In genomic region chr7:99544272-99544671, GRCm38 (mm10) we compare ENCODE assay signal across 11 mouse cellular contexts. TPM values are rescaled to one million over a fixed set of nuclear protein-coding genes. Genes with fewer than 3 reads are reported as not detected.
DNase-seq lines count a peak whose midpoint lies in the region; ATAC-seq lines count a peak whose summit lies in the region.
"Had no signal": no experiment of that assay in that cellular context is flagged by ENCODE, and none has a peak within 500 bp of the region (broad histone marks: within the 10 kb centered on the region; RNA-seq: fewer than 3 reads in every experiment).

No protein-coding gene starts in this region.

- H3K4me1 ChIP-seq in forebrain, embryonic 10.5 days, result peaks cover 52% of the 10 kb centered on the region
- peaks cover 27% of the 10 kb centered on the region for H3K4me1 ChIP-seq in forebrain, embryonic 13.5 days
- peaks cover 88% of the 10 kb centered on the region for H3K4me1 ChIP-seq in liver, embryonic 12.5 days

- H3K4me2 ChIP-seq in forebrain, embryonic 13.5 days, result no peak overlapping the region
- H3K4me2 ChIP-seq in liver, embryonic 12.5 days, result no peak overlapping the region
- H3K4me2 ChIP-seq: embryonic facial prominence, embryonic 12.5 days had no signal

- intact Hi-C loops in left cerebral cortex, postnatal 10 days (cut with DNase I), result no loop called here

- 0 out of 2 replicates have a peak overlapping the region, but pooled peaks have one; percentile 8 for H3K27ac ChIP-seq in forebrain, embryonic 10.5 days
- no peak overlapping the region for H3K27ac ChIP-seq in forebrain, embryonic 13.5 days
- peak overlapping the region; percentile 43; the same call in 1 of the 2 replicates for H3K27ac ChIP-seq in liver, embryonic 12.5 days
- H3K27ac ChIP-seq: embryonic facial prominence, embryonic 12.5 days had no signal

- no peaks in the 10 kb centered on the region; the same call in 1 of the 2 replicates for H3K36me3 ChIP-seq in forebrain, embryonic 10.5 days (replicated peaks)
- H3K36me3 ChIP-seq in forebrain, embryonic 13.5 days (ENCODE audit: poor library complexity, severe bottlenecking), result peaks cover 6% of the 10 kb centered on the region; the same call in 1 of the 2 replicates
- H3K36me3 ChIP-seq in liver, embryonic 12.5 days, result peaks cover 61% of the 10 kb centered on the region
- H3K36me3 ChIP-seq: embryonic facial prominence, embryonic 12.5 days had no signal

- DNase-seq in forebrain, embryonic 10.5 days (ENCODE audit: extremely low spot score, low spot score), result no peak
- peak; percentile 48 to 67 for DNase-seq in left cerebral cortex, postnatal 10 days (ENCODE audit: extremely low spot score in 1 of 2, low spot score in 2 of 2)
- DNase-seq in left cerebral cortex, adult 18-20 months (ENCODE audit: low spot score in 2 of 2), result no peak
- no peak for DNase-seq in embryo, embryonic 10.5 days (ENCODE audit: low spot score)
- no peak for DNase-seq in kidney, adult 8-10 months
- DNase-seq: right cerebral cortex, adult 18-20 months had no signal

- WGBS in forebrain, embryonic 10.5 days, result 64% methylated on average over 6 of the region's 6 CpGs
- WGBS in forebrain, embryonic 13.5 days, result 54% methylated on average over 6 of the region's 6 CpGs
- WGBS in liver, embryonic 12.5 days (ENCODE audit: insufficient replicate concordance), result 60% methylated on average over 6 of the region's 6 CpGs

- no peak overlapping the region for H3K4me3 ChIP-seq in forebrain, embryonic 10.5 days
- no peak overlapping the region for H3K4me3 ChIP-seq in forebrain, embryonic 13.5 days
- no peak overlapping the region for H3K4me3 ChIP-seq in liver, embryonic 12.5 days
- H3K4me3 ChIP-seq: embryonic facial prominence, embryonic 12.5 days; myocyte had no signal

- H3K9ac ChIP-seq in forebrain, embryonic 13.5 days, result no peak overlapping the region
- H3K9ac ChIP-seq in liver, embryonic 12.5 days, result peak overlapping the region; percentile 34; the same call in 1 of the 2 replicates

- no peak; the same call in 1 of the 2 replicates for ATAC-seq in forebrain, embryonic 13.5 days
- ATAC-seq in common myeloid progenitor, adult 5-6 weeks (replicated peaks; ENCODE audit: low read depth, poor library complexity, severe bottlenecking), result peak; percentile 17; the same call in 1 of the 2 replicates
- ATAC-seq in liver, embryonic 12.5 days, result no peak

- H3K27me3 ChIP-seq in forebrain, embryonic 10.5 days (ENCODE audit: poor library complexity, severe bottlenecking), result no peaks in the 10 kb centered on the region
- no peaks in the 10 kb centered on the region for H3K27me3 ChIP-seq in forebrain, embryonic 13.5 days
- H3K27me3 ChIP-seq in liver, embryonic 12.5 days (replicated peaks), result no peaks in the 10 kb centered on the region
- H3K27me3 ChIP-seq: embryonic facial prominence, embryonic 12.5 days had no signal

- no peaks in the 10 kb centered on the region for H3K9me3 ChIP-seq in forebrain, embryonic 10.5 days
- no peaks in the 10 kb centered on the region for H3K9me3 ChIP-seq in forebrain, embryonic 13.5 days (replicated peaks)
- H3K9me3 ChIP-seq in liver, embryonic 12.5 days (replicated peaks), result no peaks in the 10 kb centered on the region
- H3K9me3 ChIP-seq: embryonic facial prominence, embryonic 12.5 days had no signal

RNA-seq across cellular contexts. Expression of gene Arrb1, which starts 9.0 kb away (rescaled TPM):
- 9.3 and 11.9 TPM in 2 replicates for polyA plus RNA-seq in forebrain, embryonic 10.5 days (2016; fragmentation: Nextera tagmentation; extraction: Ambion mirVana)
- polyA plus RNA-seq in forebrain, embryonic 13.5 days (2015; fragmentation: Nextera tagmentation; extraction: Ambion mirVana), result 7.4 and 10.6 TPM in 2 replicates
- total RNA-seq in left cerebral cortex, postnatal 10 days (2021), result 100 to 1,000 TPM; 167 to 196 TPM
- total RNA-seq in left cerebral cortex, adult 18-20 months (2021), result 100 to 1,000 TPM; 177 to 179 TPM
- 45.4 and 48.7 TPM in 2 replicates for total RNA-seq in common myeloid progenitor, adult 5-6 weeks (2017)
- polyA plus RNA-seq in liver, embryonic 12.5 days (2016; fragmentation: Nextera tagmentation; extraction: Ambion mirVana), result 134 and 136 TPM in 2 replicates

Comparison
In these comparisons a context has a peak if more than half of its experiments do, and no peak if none do; other contexts are left out.
1. DNase-seq: peak in left cerebral cortex, postnatal 10 days (2 of 2); none in forebrain, embryonic 10.5 days (single experiment), left cerebral cortex, adult 18-20 months (0 of 2), embryo, embryonic 10.5 days (single experiment) and kidney, adult 8-10 months (0 of 2).